Mouse (Mus musculus): ENCODE data around the gene 2210016L21Rik. TPM values are rescaled to one million over a fixed set of nuclear protein-coding genes. Genes with fewer than 3 reads are reported as not detected.
"Not testable (repeated sequence)": the region's sequence is repeated elsewhere in the genome, so short reads cannot be mapped to it uniquely, and the experiment has no call there.

2210016L21Rik gene
- polyA plus RNA-seq, 1 experiment from 2014 or later, result 103 TPM

- peaks cover 6% of the 10 kb centered on the region for H3K4me1 ChIP-seq
- no peak overlapping the region for H3K4me3 ChIP-seq
- no peak overlapping the region for H3K27ac ChIP-seq (replicated peaks)
- H3K27me3 ChIP-seq, result no peaks in the 10 kb centered on the region
- H3K36me3 ChIP-seq, result no peaks in the 10 kb centered on the region
- 74% methylated on average over 19 of the region's 19 CpGs for WGBS
- H3K9ac ChIP-seq (replicated peaks), result no peak overlapping the region
- ATAC-seq (replicated peaks), result no peak
- H3K4me2 ChIP-seq (replicated peaks), result no peak overlapping the region
- no peaks in the 10 kb centered on the region for H3K9me3 ChIP-seq
These were observed 20.2 kb upstream of the 2210016L21Rik start for GRCm38 (mm10) chr5:114921551-114922365.

DNA sequence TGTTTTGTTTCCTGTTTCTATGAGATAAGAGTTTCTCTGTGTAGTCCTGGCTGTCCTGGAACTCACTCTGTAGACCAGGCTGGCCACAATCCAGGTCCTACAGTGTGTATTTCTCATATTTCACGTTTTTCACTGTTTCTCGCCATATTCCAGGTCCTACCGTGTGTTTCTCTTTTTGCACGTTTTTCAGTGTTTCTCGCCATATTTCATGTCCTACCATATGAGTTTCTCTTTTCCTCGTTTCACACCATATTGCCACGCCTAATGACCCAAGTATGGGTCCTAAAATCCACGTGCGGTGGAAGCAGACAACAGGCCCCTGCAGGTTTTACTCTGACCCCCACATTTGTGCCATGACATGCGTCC lies 19.6 kb upstream of the 2210016L21Rik start:
- Histone ChIP-seq H3K27me3 (no peaks in the 10 kb centered on the region), H3K4me3 (no peak overlapping the region), H3K9ac (replicated peaks) (no peak overlapping the region), H3K9me3 (no peaks in the 10 kb centered on the region), H3K4me2 (replicated peaks) (no peak overlapping the region), H3K36me3 (no peaks in the 10 kb centered on the region), H3K27ac (replicated peaks) (no peak overlapping the region), H3K4me1 (peaks cover 6% of the 10 kb centered on the region)
- 63% methylated on average over 10 of the region's 10 CpGs for WGBS
- ATAC-seq (replicated peaks), result no peak

- H3K9ac ChIP-seq (replicated peaks), result no peak within 1 kb of the TSS
- no peaks in the 10 kb centered on the region for H3K27me3 ChIP-seq
- H3K9me3 ChIP-seq, result no peaks in the 10 kb centered on the region
- peak within 1 kb of the TSS; percentile 22; the same call in 1 of the 2 replicates for H3K4me2 ChIP-seq (replicated peaks)
- H3K4me1 ChIP-seq, result peaks cover 6% of the 10 kb centered on the region
- WGBS, result 37% methylated on average over 15 of the region's 15 CpGs
- no peak within 1 kb of the TSS for H3K27ac ChIP-seq (replicated peaks)
- no peaks in the 10 kb centered on the region for H3K36me3 ChIP-seq
- ATAC-seq (replicated peaks), result no peak
- H3K4me3 ChIP-seq, result no peak within 1 kb of the TSS
These were observed 18.9 kb upstream of the 2210016L21Rik start, which contains the start of gene Oasl1 for GRCm38 (mm10) chr5:114922998-114923473. Gene Oasl1 (plus strand): TSS chr5:114923240.

DNA sequence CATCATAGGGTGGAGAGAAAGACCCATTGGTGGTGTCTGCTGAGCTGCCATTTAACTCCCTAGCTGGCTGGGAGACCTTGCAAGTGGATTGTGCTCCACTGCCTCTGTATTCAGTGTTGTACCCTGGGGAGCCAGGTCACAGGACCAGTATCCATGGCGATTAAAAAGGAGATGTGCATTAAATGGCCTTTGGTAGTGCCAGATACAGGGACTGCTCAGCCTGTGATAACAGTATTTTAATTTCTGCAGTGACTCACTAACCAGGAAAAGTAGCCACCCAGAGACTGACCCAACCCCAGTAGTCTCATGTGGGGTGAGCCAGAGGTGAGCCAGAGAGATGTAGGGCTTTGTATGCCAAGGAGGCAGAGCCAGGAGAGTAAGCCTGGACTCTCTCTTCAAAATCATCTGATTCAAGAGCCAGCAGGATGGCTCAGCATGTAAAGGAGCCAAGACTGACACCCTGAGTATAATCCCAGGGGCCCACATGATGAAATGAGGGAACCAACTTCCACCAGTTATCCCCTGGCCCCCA lies 15.7 kb upstream of the 2210016L21Rik start:
- no peak for ATAC-seq (replicated peaks)
- H3K36me3 ChIP-seq, result no peaks in the 10 kb centered on the region
- no peak overlapping the region for H3K4me2 ChIP-seq (replicated peaks)
- no peak overlapping the region for H3K9ac ChIP-seq (replicated peaks)
- 77% methylated on average over 1 of the region's 1 CpGs for WGBS
- peaks cover 6% of the 10 kb centered on the region for H3K4me1 ChIP-seq
- H3K27me3 ChIP-seq, result no peaks in the 10 kb centered on the region
- H3K9me3 ChIP-seq, result no peaks in the 10 kb centered on the region
- no peak overlapping the region for H3K27ac ChIP-seq (replicated peaks)
- no peak overlapping the region for H3K4me3 ChIP-seq

DNA sequence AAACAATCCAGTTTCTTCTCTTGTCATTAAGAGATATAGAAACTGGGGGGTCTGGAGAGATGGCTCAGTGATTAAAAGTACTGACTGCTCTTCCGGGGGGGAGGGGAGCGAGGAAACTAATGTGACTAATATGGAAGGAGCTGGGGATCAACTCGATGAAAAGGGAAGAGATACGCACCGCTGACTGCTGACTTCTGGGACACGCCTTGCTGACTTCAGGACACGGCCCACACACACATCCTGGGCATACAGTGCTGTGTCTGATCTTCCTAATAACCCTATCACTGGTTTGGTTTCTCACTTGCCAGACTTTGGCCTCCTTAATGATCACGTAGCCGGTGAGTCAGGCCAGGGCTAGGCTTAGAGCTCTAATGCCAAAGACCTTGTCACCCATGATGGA lies 15.2 kb upstream of the 2210016L21Rik start:
- no peak for ATAC-seq (replicated peaks)
- no peaks in the 10 kb centered on the region for H3K36me3 ChIP-seq
- WGBS, result 87% methylated on average over 9 of the region's 9 CpGs
- H3K4me2 ChIP-seq (replicated peaks), result no peak overlapping the region
- H3K27ac ChIP-seq (replicated peaks), result no peak overlapping the region
- H3K9ac ChIP-seq (replicated peaks), result no peak overlapping the region
- H3K4me3 ChIP-seq, result no peak overlapping the region
- no peaks in the 10 kb centered on the region for H3K27me3 ChIP-seq
- H3K9me3 ChIP-seq, result no peaks in the 10 kb centered on the region
- peaks cover 6% of the 10 kb centered on the region for H3K4me1 ChIP-seq

DNA sequence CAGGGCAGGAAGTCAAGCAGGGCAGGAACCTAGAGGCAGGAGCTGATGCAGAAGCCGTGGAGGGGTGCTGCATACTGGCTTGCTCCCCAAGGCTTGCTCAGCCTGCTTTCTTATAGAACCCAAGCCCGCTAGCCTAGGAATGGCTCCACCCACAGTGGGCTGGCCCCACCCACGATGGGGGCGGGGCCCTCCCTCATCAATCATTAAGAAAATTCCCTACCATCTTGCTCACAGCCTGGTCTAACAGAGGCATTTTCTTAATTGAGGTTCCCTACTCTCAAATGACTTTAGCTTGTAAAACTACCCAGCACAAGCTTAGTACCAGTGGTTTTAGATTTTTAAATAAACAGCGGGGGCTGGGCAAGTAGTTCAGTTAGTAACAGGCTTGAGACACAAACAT lies 10.3 kb upstream of the 2210016L21Rik start:
- Histone ChIP-seq H3K4me1 (no peaks in the 10 kb centered on the region), H3K4me2 (replicated peaks) (no peak overlapping the region), H3K4me3 (no peak overlapping the region), H3K9ac (replicated peaks) (no peak overlapping the region), H3K36me3 (no peaks in the 10 kb centered on the region), H3K9me3 (no peaks in the 10 kb centered on the region), H3K27me3 (no peaks in the 10 kb centered on the region), H3K27ac (replicated peaks) (no peak overlapping the region)
- 63% methylated on average over 5 of the region's 5 CpGs for WGBS
- ATAC-seq (replicated peaks), result no peak

GRCm38 (mm10) chr5:114933206-114933605 lies 8.8 kb upstream of the 2210016L21Rik start:
- Histone ChIP-seq H3K9ac (replicated peaks) (no peak overlapping the region), H3K36me3 (no peaks in the 10 kb centered on the region), H3K4me2 (replicated peaks) (no peak overlapping the region), H3K4me1 (no peaks in the 10 kb centered on the region), H3K4me3 (no peak overlapping the region), H3K27me3 (no peaks in the 10 kb centered on the region), H3K27ac (replicated peaks) (no peak overlapping the region), H3K9me3 (no peaks in the 10 kb centered on the region)
- 77% methylated on average over 8 of the region's 8 CpGs for WGBS
- no peak for ATAC-seq (replicated peaks)

DNA sequence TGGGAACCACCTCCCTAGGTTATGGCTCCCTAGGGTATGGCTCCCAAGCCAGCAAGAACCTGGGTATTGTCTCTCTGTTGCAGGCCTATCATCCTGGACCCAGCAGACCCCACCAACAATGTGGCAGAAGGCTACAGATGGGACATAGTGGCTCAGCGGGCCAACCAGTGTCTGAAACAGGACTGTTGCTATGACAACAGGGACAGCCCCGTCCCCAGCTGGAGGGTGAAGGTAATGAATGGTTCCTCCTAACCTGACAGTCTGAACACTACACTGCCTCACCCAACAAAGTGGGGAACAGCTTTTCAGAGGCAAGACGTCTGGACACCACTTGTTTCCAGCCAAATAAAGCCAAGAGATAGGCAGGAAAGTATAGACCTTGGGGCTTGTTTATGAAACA lies 6.1 kb upstream of the 2210016L21Rik start:
- WGBS, result 19% methylated on average over 3 of the region's 3 CpGs
- Histone ChIP-seq H3K4me3 (no peak overlapping the region), H3K27me3 (no peaks in the 10 kb centered on the region), H3K36me3 (no peaks in the 10 kb centered on the region), H3K4me1 (no peaks in the 10 kb centered on the region), H3K27ac (replicated peaks) (no peak overlapping the region), H3K9ac (replicated peaks) (no peak overlapping the region), H3K4me2 (replicated peaks) (no peak overlapping the region), H3K9me3 (0 out of 2 replicates have a peak, but pooled peaks cover 4% of the 10 kb centered on the region)
- no peak for ATAC-seq (replicated peaks)

GRCm38 (mm10) chr5:114941138-114941537 lies 820 bp upstream of the 2210016L21Rik start:
- not testable (repeated sequence) for H3K9me3 ChIP-seq; H3K36me3 ChIP-seq; H3K27ac ChIP-seq (replicated peaks); ATAC-seq (replicated peaks); H3K4me1 ChIP-seq; H3K4me3 ChIP-seq; H3K27me3 ChIP-seq; H3K9ac ChIP-seq (replicated peaks)
- H3K4me2 ChIP-seq (replicated peaks), result 0 out of 2 replicates have a peak overlapping the region, but pooled peaks have one; percentile 65
- WGBS, result 66% methylated on average over 3 of the region's 3 CpGs

DNA sequence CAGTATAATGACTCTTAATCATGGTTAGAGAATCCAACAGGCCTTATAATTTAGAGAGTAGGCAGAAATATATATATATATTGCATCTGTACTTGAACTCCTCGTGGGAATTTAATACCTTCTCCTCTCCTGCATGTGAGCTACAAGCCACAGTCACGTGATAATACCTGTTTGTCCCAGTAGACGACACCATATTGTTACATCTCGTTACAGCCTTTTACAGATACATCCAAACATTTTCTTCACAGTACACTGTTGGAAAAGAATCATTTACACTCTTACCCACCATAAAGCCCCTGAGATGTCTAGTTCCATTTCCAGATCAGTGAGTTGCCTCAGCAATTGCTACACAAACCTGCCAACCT lies 790 bp downstream of the 2210016L21Rik start:
- ATAC-seq (replicated peaks), result no peak

GRCm38 (mm10) chr5:114945072-114945471 lies 3.1 kb downstream of the 2210016L21Rik start:
- Histone ChIP-seq H3K4me3 (no peak overlapping the region), H3K27me3 (no peaks in the 10 kb centered on the region), H3K4me1 (peaks cover 9% of the 10 kb centered on the region), H3K9me3 (no peaks in the 10 kb centered on the region), H3K27ac (replicated peaks) (no peak overlapping the region), H3K4me2 (replicated peaks) (no peak overlapping the region), H3K9ac (replicated peaks) (no peak overlapping the region), H3K36me3 (peaks cover 41% of the 10 kb centered on the region)
- no peak for ATAC-seq (replicated peaks)
- 98% methylated on average over 10 of the region's 10 CpGs for WGBS

More for the DNA sequence above, 790 bp downstream of the 2210016L21Rik start:
- peaks cover 21% of the 10 kb centered on the region for H3K36me3 ChIP-seq
- peak overlapping the region; percentile 90 for H3K9ac ChIP-seq (replicated peaks)
- H3K27ac ChIP-seq (replicated peaks), result peak overlapping the region; percentile 93
- peak overlapping the region; percentile 65 for H3K4me2 ChIP-seq (replicated peaks)
- peak overlapping the region; percentile 92 for H3K4me3 ChIP-seq
- no peaks in the 10 kb centered on the region for H3K27me3 ChIP-seq
- peaks cover 9% of the 10 kb centered on the region for H3K4me1 ChIP-seq
- 31% methylated on average over 4 of the region's 4 CpGs for WGBS
- H3K9me3 ChIP-seq, result 0 out of 2 replicates have a peak, but pooled peaks cover 4% of the 10 kb centered on the region

- no peak for ATAC-seq (replicated peaks)
- H3K4me1 ChIP-seq, result no peaks in the 10 kb centered on the region
- H3K36me3 ChIP-seq, result peaks cover 41% of the 10 kb centered on the region
- H3K9me3 ChIP-seq, result no peaks in the 10 kb centered on the region
- no peak overlapping the region for H3K27ac ChIP-seq (replicated peaks)
- no peaks in the 10 kb centered on the region for H3K27me3 ChIP-seq
- 59% methylated on average over 6 of the region's 6 CpGs for WGBS
- H3K4me3 ChIP-seq, result no peak overlapping the region
- no peak overlapping the region for H3K4me2 ChIP-seq (replicated peaks)
- no peak overlapping the region for H3K9ac ChIP-seq (replicated peaks)
These were observed 6.9 kb downstream of the 2210016L21Rik start for GRCm38 (mm10) chr5:114948891-114949290.

All from forebrain, embryonic 15.5 days (tissue).